Mouse (Mus musculus) hindbrain, embryonic 11.5 days (tissue): ENCODE results near the gene Tmem185b. TPM values are rescaled to one million over a fixed set of nuclear protein-coding genes. Genes with fewer than 3 reads are reported as not detected.

ENCODE experiments used
- ATAC-seq: fragments of 200-750 bp; cut with Nextera tagmentation; 2 replicates; pipeline ENCODE4 v1.8.0; 2017; ENCODE audit warnings: mild to moderate bottlenecking, moderate TSS enrichment, moderate library complexity; ENCODE audit not compliant: low FRiP score
- DNase-seq: peaks from one replicate; pipeline ENCODE4 v3.0.0-alpha.2; 2015; ENCODE audit warnings: low spot score
- H3K27ac ChIP-seq: fragments of 300-500 bp; sonication (generic); 2 replicates; pipeline ENCODE4 v1.5.1; 2014; ENCODE audit warnings: mild to moderate bottlenecking, low read depth, low read length
- H3K27me3 ChIP-seq: fragments of 300-500 bp; sonication (generic); 2 replicates; pipeline ENCODE4 v1.6.1; 2014; ENCODE audit warnings: mild to moderate bottlenecking, low read length, moderate library complexity, mixed read lengths; ENCODE audit not compliant: control insufficient read depth, insufficient read depth
- H3K36me3 ChIP-seq: fragments of 300-500 bp; sonication (generic); 2 replicates; pipeline ENCODE4 v1.6.1; 2014; ENCODE audit warnings: mild to moderate bottlenecking, low read length, moderate library complexity, mixed read lengths; ENCODE audit not compliant: control insufficient read depth, insufficient read depth
- H3K4me1 ChIP-seq: fragments of 300-500 bp; sonication (generic); replicated peaks from 2 replicates; pipeline ENCODE4 v1.6.1; 2014; ENCODE audit warnings: low read length, mixed read lengths; ENCODE audit not compliant: control insufficient read depth, insufficient read depth
- H3K4me2 ChIP-seq: fragments of 300-500 bp; sonication (generic); replicated peaks from 2 replicates; pipeline ENCODE4 v1.6.1; 2014; ENCODE audit warnings: mild to moderate bottlenecking, low read depth, low read length
- H3K4me3 ChIP-seq: fragments of 300-500 bp; sonication (generic); 2 replicates; pipeline ENCODE4 v1.5.1; 2014; ENCODE audit warnings: low read depth, low read length
- H3K9ac ChIP-seq: fragments of 300-500 bp; sonication (generic); 2 replicates; pipeline ENCODE4 v1.6.1; 2014; ENCODE audit warnings: low read depth, low read length
- H3K9me3 ChIP-seq: fragments of 300-500 bp; sonication (generic); 2 replicates; pipeline ENCODE4 v1.6.1; 2016; ENCODE audit warnings: low read length; ENCODE audit not compliant: control insufficient read depth
- WGBS: fragments of 180-500 bp; shearing (Covaris S2); extraction: QIAGEN DNeasy Blood & Tissue Kit; methylation state at CpG from one replicate; pipeline ENCODE4 v1.1.7; 2014; 5-methylcytosine and 5-hydroxymethylcytosine counted together
- polyA plus RNA-seq: library from polyadenylated mRNA; unstranded; fragments of >200 nt; fragmentation: Nextera tagmentation; extraction: Ambion mirVana; gene quantifications from 2 replicates; pipeline ENCODE4 v1.2.1, GENCODE M21; 2014

Tmem185b gene
- polyA plus RNA-seq, 1 experiment from 2014 or later: 19.7 TPM

GRCm38 (mm10) chr1:119498536-119499231 lies 27.3 kb upstream of the Tmem185b start:
- Histone ChIP-seq H3K27me3 (no peaks in the 10 kb centered on the region), H3K4me2 (no peak overlapping the region), H3K36me3 (no peaks in the 10 kb centered on the region), H3K9me3 (no peaks in the 10 kb centered on the region), H3K4me1 (0 out of 2 replicates have a peak, but pooled peaks cover 3% of the 10 kb centered on the region), H3K4me3 (no peak overlapping the region), H3K9ac (no peak overlapping the region), H3K27ac (no peak overlapping the region)
- DNase-seq (no peak), ATAC-seq (no peak)
- WGBS: 83% methylated on average over 9 of the region's 9 CpGs

- 93% methylated on average over 10 of the region's 10 CpGs for WGBS
- no peak overlapping the region for H3K4me3 ChIP-seq
- H3K9ac ChIP-seq: no peak overlapping the region
- no peak overlapping the region for H3K4me2 ChIP-seq
- H3K27ac ChIP-seq: no peak overlapping the region
- H3K36me3 ChIP-seq: no peaks in the 10 kb centered on the region
- no peaks in the 10 kb centered on the region for H3K27me3 ChIP-seq
- H3K4me1 ChIP-seq: 0 out of 2 replicates have a peak, but pooled peaks cover 5% of the 10 kb centered on the region
- no peaks in the 10 kb centered on the region for H3K9me3 ChIP-seq
- DNase-seq (no peak), ATAC-seq (no peak)
Observed at GRCm38 (mm10) chr1:119499456-119499855, 26.5 kb upstream of the Tmem185b start.

- Histone ChIP-seq H3K4me2 (no peak overlapping the region), H3K9me3 (no peaks in the 10 kb centered on the region), H3K27ac (no peak overlapping the region), H3K4me1 (0 out of 2 replicates have a peak, but pooled peaks cover 5% of the 10 kb centered on the region), H3K4me3 (no peak overlapping the region), H3K27me3 (no peaks in the 10 kb centered on the region; the same call in 1 of the 2 replicates), H3K9ac (no peak overlapping the region), H3K36me3 (no peaks in the 10 kb centered on the region)
- WGBS: 84% methylated on average over 8 of the region's 8 CpGs
- no peak for ATAC-seq
- no peak for DNase-seq
Observed at GRCm38 (mm10) chr1:119501881-119502280, 24.1 kb upstream of the Tmem185b start.

GRCm38 (mm10) chr1:119502729-119503128 lies 23.2 kb upstream of the Tmem185b start:
- Histone ChIP-seq H3K4me1 (0 out of 2 replicates have a peak, but pooled peaks cover 5% of the 10 kb centered on the region), H3K27ac (no peak overlapping the region), H3K4me3 (no peak overlapping the region), H3K4me2 (no peak overlapping the region), H3K27me3 (no peaks in the 10 kb centered on the region; the same call in 1 of the 2 replicates), H3K9ac (no peak overlapping the region), H3K36me3 (no peaks in the 10 kb centered on the region), H3K9me3 (no peaks in the 10 kb centered on the region)
- ATAC-seq: no peak
- 91% methylated on average over 11 of the region's 11 CpGs for WGBS
- DNase-seq: no peak

- WGBS: 84% methylated on average over 3 of the region's 3 CpGs
- Histone ChIP-seq H3K4me3 (no peak overlapping the region), H3K9ac (no peak overlapping the region), H3K9me3 (no peaks in the 10 kb centered on the region), H3K27ac (no peak overlapping the region), H3K4me1 (0 out of 2 replicates have a peak, but pooled peaks cover 5% of the 10 kb centered on the region), H3K36me3 (no peaks in the 10 kb centered on the region), H3K27me3 (no peaks in the 10 kb centered on the region; the same call in 1 of the 2 replicates), H3K4me2 (peak overlapping the region; percentile 61)
- no peak for ATAC-seq
- no peak for DNase-seq
Observed at GRCm38 (mm10) chr1:119503181-119503580, 22.8 kb upstream of the Tmem185b start.

- H3K4me3 ChIP-seq: peak overlapping the region; percentile 66
- no peaks in the 10 kb centered on the region; the same call in 1 of the 2 replicates for H3K27me3 ChIP-seq
- H3K9me3 ChIP-seq: no peaks in the 10 kb centered on the region
- H3K4me2 ChIP-seq: peak overlapping the region; percentile 61
- DNase-seq: no peak
- no peaks in the 10 kb centered on the region for H3K36me3 ChIP-seq
- 24% methylated on average over 5 of the region's 5 CpGs for WGBS
- no peak for ATAC-seq
- H3K9ac ChIP-seq: peak overlapping the region; percentile 77
- H3K27ac ChIP-seq: no peak overlapping the region
- H3K4me1 ChIP-seq: 0 out of 2 replicates have a peak, but pooled peaks cover 5% of the 10 kb centered on the region
Observed at GRCm38 (mm10) chr1:119503808-119504207, 22.2 kb upstream of the Tmem185b start.

- Histone ChIP-seq H3K9ac (peak within 1 kb of the TSS; percentile 77), H3K4me3 (peak within 1 kb of the TSS; percentile 66), H3K27me3 (no peaks in the 10 kb centered on the region; the same call in 1 of the 2 replicates), H3K36me3 (no peaks in the 10 kb centered on the region), H3K4me2 (peak within 1 kb of the TSS; percentile 61), H3K27ac (no peak within 1 kb of the TSS), H3K9me3 (no peaks in the 10 kb centered on the region), H3K4me1 (0 out of 2 replicates have a peak, but pooled peaks cover 5% of the 10 kb centered on the region)
- ATAC-seq (peak; percentile 98), DNase-seq (peak; percentile 95)
- WGBS: 1% methylated on average over 57 of the region's 57 CpGs
Observed at GRCm38 (mm10) chr1:119504260-119505062, 21.5 kb upstream of the Tmem185b start, which contains the start of gene Ralb. Ralb (minus strand) TSS chr1:119504794.

- Histone ChIP-seq H3K4me3 (no peak overlapping the region), H3K4me1 (0 out of 2 replicates have a peak, but pooled peaks cover 5% of the 10 kb centered on the region), H3K27me3 (no peaks in the 10 kb centered on the region; the same call in 1 of the 2 replicates), H3K9ac (no peak overlapping the region), H3K27ac (no peak overlapping the region), H3K36me3 (no peaks in the 10 kb centered on the region), H3K4me2 (no peak overlapping the region), H3K9me3 (no peaks in the 10 kb centered on the region)
- no peak for DNase-seq
- no peak for ATAC-seq
- WGBS: 93% methylated on average over 3 of the region's 3 CpGs
Observed at GRCm38 (mm10) chr1:119505951-119506350, 20.0 kb upstream of the Tmem185b start.
